Mouse (Mus musculus) kidney, embryonic 15.5 days (tissue): Measurements from ENCODE around the gene Rgs1. TPM values are rescaled to one million over a fixed set of nuclear protein-coding genes. Genes with fewer than 3 reads are reported as not detected.

Experiments used
- polyA plus RNA-seq: library from polyadenylated mRNA; unstranded; fragments of >200 nt; fragmentation: Nextera tagmentation; extraction: Ambion mirVana; gene quantifications from 2 replicates; pipeline ENCODE4 v1.2.1, GENCODE M21; 2015

The Rgs1 gene
- polyA plus RNA-seq, 1 experiment from 2014 or later = not detected

Other genes starting within 250 kb of the Rgs1 start
- gene Rgs2, start 245.1 kb downstream of the Rgs1 start, polyA plus RNA-seq = 32.1 and 41.6 TPM in 2 replicates
- gene Rgs13, start 71.9 kb downstream of the Rgs1 start, polyA plus RNA-seq = not detected in 2 replicates